Mouse (Mus musculus) limb, embryonic 13.5 days (tissue): ENCODE data around the gene Gm9903. TPM values are rescaled to one million over a fixed set of nuclear protein-coding genes. Genes with fewer than 3 reads are reported as not detected.
A peak's percentile ranks its signal among the peaks of the same experiment; 100 is the strongest.

ENCODE experiments used
- ATAC-seq: fragments of 200-750 bp; cut with Nextera tagmentation; 2 replicates; pipeline ENCODE4 v1.8.0; 2017; ENCODE audit warnings: low read depth, moderate number of reproducible peaks, moderate TSS enrichment; ENCODE audit not compliant: low FRiP score
- H3K27ac ChIP-seq: fragments of 300-500 bp; sonication (generic); 2 replicates; pipeline ENCODE4 v1.5.1; 2015; ENCODE audit warnings: inconsistent platforms, mild to moderate bottlenecking, moderate library complexity
- H3K27me3 ChIP-seq: fragments of 300-500 bp; sonication (generic); 2 replicates; pipeline ENCODE4 v1.6.1; 2015; ENCODE audit warnings: mild to moderate bottlenecking, inconsistent platforms
- H3K36me3 ChIP-seq: fragments of 300-500 bp; sonication (generic); 2 replicates; pipeline ENCODE4 v1.6.1; 2015; ENCODE audit warnings: inconsistent platforms, mild to moderate bottlenecking, moderate library complexity
- H3K4me1 ChIP-seq: fragments of 300-500 bp; sonication (generic); 2 replicates; pipeline ENCODE4 v1.6.1; 2015; ENCODE audit warnings: inconsistent platforms
- H3K4me2 ChIP-seq: fragments of 300-500 bp; sonication (generic); replicated peaks from 2 replicates; pipeline ENCODE4 v1.6.1; 2015; ENCODE audit warnings: inconsistent platforms, mild to moderate bottlenecking, moderate library complexity
- H3K4me3 ChIP-seq: fragments of 300-500 bp; sonication (generic); 2 replicates; pipeline ENCODE4 v1.5.1; 2015; ENCODE audit warnings: moderate library complexity, mild to moderate bottlenecking, inconsistent platforms
- H3K9ac ChIP-seq: fragments of 300-500 bp; sonication (generic); 2 replicates; pipeline ENCODE4 v1.6.1; 2015; ENCODE audit warnings: mild to moderate bottlenecking, inconsistent platforms
- H3K9me3 ChIP-seq: fragments of 300-500 bp; sonication (generic); 2 replicates; pipeline ENCODE4 v1.6.1; 2016; ENCODE audit warnings: inconsistent platforms
- WGBS: fragments of 180-500 bp; shearing (Covaris S2); methylation state at CpG from one replicate; pipeline ENCODE4 v1.1.7; 2015; 5-methylcytosine and 5-hydroxymethylcytosine counted together
- polyA plus RNA-seq: library from polyadenylated mRNA; unstranded; fragments of >200 nt; fragmentation: Nextera tagmentation; extraction: Ambion mirVana; gene quantifications from 2 replicates; pipeline ENCODE4 v1.2.1, GENCODE M21; 2015

Gene Gm9903
- polyA plus RNA-seq, 1 experiment from 2014 or later = 0.66 TPM

GRCm38 (mm10) chr5:33651541-33651920 is 21.8 kb downstream of the Gm9903 start:
- H3K9ac ChIP-seq = peak overlapping the region; percentile 88
- H3K9me3 ChIP-seq = no peaks in the 10 kb centered on the region
- peaks cover 58% of the 10 kb centered on the region for H3K36me3 ChIP-seq
- H3K4me1 ChIP-seq = peaks cover 39% of the 10 kb centered on the region
- no peaks in the 10 kb centered on the region for H3K27me3 ChIP-seq
- H3K27ac ChIP-seq = peak overlapping the region; percentile 93
- peak overlapping the region; percentile 84 for H3K4me2 ChIP-seq
- H3K4me3 ChIP-seq = peak overlapping the region; percentile 80
- no peak for ATAC-seq
- WGBS = 2% methylated on average over 11 of the region's 11 CpGs

GRCm38 (mm10) chr5:33651921-33652782 is 22.4 kb downstream of the Gm9903 start, which contains the start of gene Slbp:
Gene Slbp, minus strand, starts transcription at chr5:33652574.
- H3K9me3 ChIP-seq = no peaks in the 10 kb centered on the region
- peaks cover 53% of the 10 kb centered on the region for H3K36me3 ChIP-seq
- peak within 1 kb of the TSS; percentile 84 for H3K4me2 ChIP-seq
- H3K4me3 ChIP-seq = peak within 1 kb of the TSS; percentile 80
- under 1% methylated on average over 82 of the region's 82 CpGs for WGBS
- no peaks in the 10 kb centered on the region for H3K27me3 ChIP-seq
- peak; percentile 97 for ATAC-seq
- peaks cover 45% of the 10 kb centered on the region for H3K4me1 ChIP-seq
- peak within 1 kb of the TSS; percentile 93 for H3K27ac ChIP-seq
- H3K9ac ChIP-seq = peak within 1 kb of the TSS; percentile 88

GRCm38 (mm10) chr5:33652783-33653173 is 23.1 kb downstream of the Gm9903 start:
- WGBS = 1% methylated on average over 9 of the region's 9 CpGs
- peaks cover 47% of the 10 kb centered on the region for H3K36me3 ChIP-seq

GRCm38 (mm10) chr5:33654424-33654823 is 24.7 kb downstream of the Gm9903 start:
- no peak overlapping the region for H3K4me3 ChIP-seq
- peak overlapping the region; percentile 26; the same call in 1 of the 2 replicates for H3K9ac ChIP-seq
- no peaks in the 10 kb centered on the region for H3K9me3 ChIP-seq
- peaks cover 32% of the 10 kb centered on the region for H3K36me3 ChIP-seq
- WGBS = 91% methylated on average over 13 of the region's 13 CpGs
- H3K27me3 ChIP-seq = no peaks in the 10 kb centered on the region
- H3K4me1 ChIP-seq = peaks cover 50% of the 10 kb centered on the region
- no peak overlapping the region for H3K4me2 ChIP-seq
- no peak for ATAC-seq
- H3K27ac ChIP-seq = no peak overlapping the region

More at GRCm38 (mm10) chr5:33652783-33653173, 23.1 kb downstream of the Gm9903 start:
- peak overlapping the region; percentile 63 for H3K9ac ChIP-seq
- no peaks in the 10 kb centered on the region for H3K9me3 ChIP-seq
- no peaks in the 10 kb centered on the region for H3K27me3 ChIP-seq
- H3K4me2 ChIP-seq = peak overlapping the region; percentile 84
- H3K4me3 ChIP-seq = peak overlapping the region; percentile 80
- peak overlapping the region; percentile 81; the same call in 1 of the 2 replicates for H3K27ac ChIP-seq
- ATAC-seq = peak; percentile 20
- H3K4me1 ChIP-seq = peaks cover 46% of the 10 kb centered on the region

GRCm38 (mm10) chr5:33655251-33655840 is 25.6 kb downstream of the Gm9903 start:
- no peaks in the 10 kb centered on the region for H3K27me3 ChIP-seq
- peaks cover 50% of the 10 kb centered on the region for H3K4me1 ChIP-seq
- 90% methylated on average over 10 of the region's 10 CpGs for WGBS
- H3K9me3 ChIP-seq = no peaks in the 10 kb centered on the region
- no peak overlapping the region for H3K4me3 ChIP-seq
- H3K36me3 ChIP-seq = peaks cover 28% of the 10 kb centered on the region
- ATAC-seq = no peak
- peak overlapping the region; percentile 8 for H3K9ac ChIP-seq
- H3K4me2 ChIP-seq = no peak overlapping the region
- H3K27ac ChIP-seq = no peak overlapping the region

- Histone ChIP-seq H3K27ac (peak overlapping the region; percentile 74), H3K36me3 (peaks cover 38% of the 10 kb centered on the region), H3K27me3 (no peaks in the 10 kb centered on the region), H3K4me3 (peak overlapping the region; percentile 79), H3K9ac (peak overlapping the region; percentile 82), H3K4me1 (peaks cover 42% of the 10 kb centered on the region), H3K9me3 (no peaks in the 10 kb centered on the region), H3K4me2 (peak overlapping the region; percentile 95)
- 9% methylated on average over 1 of the region's 1 CpGs for WGBS
- no peak for ATAC-seq
Observed at GRCm38 (mm10) chr5:33656739-33657138, 27.0 kb downstream of the Gm9903 start.

- under 1% methylated on average over 32 of the region's 32 CpGs for WGBS
- Histone ChIP-seq H3K4me3 (peak overlapping the region; percentile 79), H3K9me3 (no peaks in the 10 kb centered on the region), H3K9ac (peak overlapping the region; percentile 82), H3K4me1 (peaks cover 42% of the 10 kb centered on the region), H3K27me3 (no peaks in the 10 kb centered on the region), H3K36me3 (peaks cover 43% of the 10 kb centered on the region), H3K27ac (peak overlapping the region; percentile 74), H3K4me2 (peak overlapping the region; percentile 95)
- ATAC-seq = peak; percentile 17
Observed at GRCm38 (mm10) chr5:33657251-33657786, 27.6 kb downstream of the Gm9903 start.

- H3K27me3 ChIP-seq = no peaks in the 10 kb centered on the region
- ATAC-seq = peak; percentile 97
- no peaks in the 10 kb centered on the region for H3K9me3 ChIP-seq
- H3K4me1 ChIP-seq = peaks cover 38% of the 10 kb centered on the region
- peak within 1 kb of the TSS; percentile 85 for H3K9ac ChIP-seq
- H3K4me3 ChIP-seq = peak within 1 kb of the TSS; percentile 79
- peak within 1 kb of the TSS; percentile 95 for H3K4me2 ChIP-seq
- H3K36me3 ChIP-seq = peaks cover 50% of the 10 kb centered on the region
- WGBS = under 1% methylated on average over 60 of the region's 60 CpGs
- H3K27ac ChIP-seq = peak within 1 kb of the TSS; percentile 92
Observed at GRCm38 (mm10) chr5:33657787-33658663, 28.3 kb downstream of the Gm9903 start, which contains the start of the genes Tacc3 and Tmem129. Gene Tacc3, plus strand, starts transcription at chr5:33658128. Gene Tmem129, minus strand, starts transcription at chr5:33658416.

GRCm38 (mm10) chr5:33658664-33659050 is 28.9 kb downstream of the Gm9903 start:
- Histone ChIP-seq H3K36me3 (peaks cover 48% of the 10 kb centered on the region), H3K9me3 (no peaks in the 10 kb centered on the region), H3K4me3 (peak overlapping the region; percentile 79), H3K27me3 (no peaks in the 10 kb centered on the region), H3K9ac (peak overlapping the region; percentile 85), H3K27ac (peak overlapping the region; percentile 69; the same call in 1 of the 2 replicates), H3K4me2 (peak overlapping the region; percentile 95), H3K4me1 (peaks cover 36% of the 10 kb centered on the region)
- no peak for ATAC-seq
- WGBS = under 1% methylated on average over 26 of the region's 26 CpGs

GRCm38 (mm10) chr5:33668223-33668622 is 38.5 kb downstream of the Gm9903 start:
- Histone ChIP-seq H3K9me3 (no peaks in the 10 kb centered on the region), H3K4me1 (no peaks in the 10 kb centered on the region), H3K9ac (no peak overlapping the region), H3K36me3 (peaks cover 91% of the 10 kb centered on the region), H3K4me3 (no peak overlapping the region), H3K4me2 (no peak overlapping the region), H3K27ac (no peak overlapping the region), H3K27me3 (no peaks in the 10 kb centered on the region)
- no peak for ATAC-seq

- no peak overlapping the region for H3K27ac ChIP-seq
- no peaks in the 10 kb centered on the region for H3K9me3 ChIP-seq
- no peak overlapping the region for H3K4me2 ChIP-seq
- ATAC-seq = no peak
- no peak overlapping the region for H3K4me3 ChIP-seq
- no peaks in the 10 kb centered on the region for H3K27me3 ChIP-seq
- H3K4me1 ChIP-seq = no peaks in the 10 kb centered on the region
- 85% methylated on average over 5 of the region's 5 CpGs for WGBS
- H3K9ac ChIP-seq = no peak overlapping the region
- peaks cover 69% of the 10 kb centered on the region for H3K36me3 ChIP-seq
Observed at GRCm38 (mm10) chr5:33671659-33672058, 41.9 kb downstream of the Gm9903 start.
